Mouse (Mus musculus) embryonic facial prominence, embryonic 13.5 days (tissue): ENCODE data around the gene Cts7. TPM values are rescaled to one million over a fixed set of nuclear protein-coding genes. Genes with fewer than 3 reads are reported as not detected.

Source experiments
- ATAC-seq: fragments of 200-750 bp; cut with Nextera tagmentation; 2 replicates; pipeline ENCODE4 v1.8.0; 2017; ENCODE audit warnings: low read depth; ENCODE audit not compliant: insufficient number of reproducible peaks, insufficient read depth, low FRiP score, low TSS enrichment
- H3K27ac ChIP-seq: fragments of 300-500 bp; sonication (generic); 2 replicates; pipeline ENCODE4 v1.5.1; 2015; ENCODE audit warnings: moderate library complexity, mild to moderate bottlenecking, inconsistent platforms
- H3K27me3 ChIP-seq: fragments of 300-500 bp; sonication (generic); 2 replicates; pipeline ENCODE4 v1.6.1; 2015; ENCODE audit warnings: mild to moderate bottlenecking, inconsistent platforms
- H3K36me3 ChIP-seq: fragments of 300-500 bp; sonication (generic); 2 replicates; pipeline ENCODE4 v1.6.1; 2015; ENCODE audit warnings: mild to moderate bottlenecking, inconsistent platforms
- H3K4me1 ChIP-seq: fragments of 300-500 bp; sonication (generic); 2 replicates; pipeline ENCODE4 v1.6.1; 2015; ENCODE audit warnings: inconsistent platforms
- H3K4me2 ChIP-seq: fragments of 300-500 bp; sonication (generic); 2 replicates; pipeline ENCODE4 v1.6.1; 2015; ENCODE audit warnings: moderate library complexity, mild to moderate bottlenecking, inconsistent platforms
- H3K4me3 ChIP-seq: fragments of 300-500 bp; sonication (generic); 2 replicates; pipeline ENCODE4 v1.5.1; 2015; ENCODE audit warnings: mild to moderate bottlenecking, inconsistent platforms
- H3K9ac ChIP-seq: fragments of 300-500 bp; sonication (generic); 2 replicates; pipeline ENCODE4 v1.6.1; 2015; ENCODE audit warnings: mild to moderate bottlenecking, inconsistent platforms
- H3K9me3 ChIP-seq: fragments of 300-500 bp; sonication (generic); 2 replicates; pipeline ENCODE4 v1.6.1; 2016; ENCODE audit warnings: inconsistent platforms
- microRNA-seq: library from miRNA; unstranded; fragments of <30 nt; microRNA quantifications from one replicate; pipeline ENCODE4, GENCODE M21; 2016
- polyA plus RNA-seq: library from polyadenylated mRNA; unstranded; fragments of >200 nt; fragmentation: Nextera tagmentation; extraction: Ambion mirVana; gene quantifications from 2 replicates; pipeline ENCODE4 v1.2.1, GENCODE M21; 2015

The Cts7 gene
- not detected in 2 replicates for polyA plus RNA-seq

- Histone ChIP-seq H3K9ac (no peak within 1 kb of the TSS), H3K36me3 (no peaks in the 10 kb centered on the region), H3K4me1 (no peaks in the 10 kb centered on the region), H3K4me2 (no peak within 1 kb of the TSS), H3K4me3 (no peak within 1 kb of the TSS), H3K9me3 (peaks cover 31% of the 10 kb centered on the region), H3K27me3 (no peaks in the 10 kb centered on the region), H3K27ac (no peak within 1 kb of the TSS)
- no peak for ATAC-seq
These were observed at the start of gene Cts7 for GRCm38 (mm10) chr13:61358097-61358496. TSS of gene Cts7 (minus strand) at chr13:61358197.

Small RNA genes within 50 kb of the gene (microRNA-seq; reads per million reads assigned to microRNA genes)
- not detected for gene Gm27704

Other genes starting within 250 kb of the Cts7 start
- gene Ctsr, start 193.9 kb downstream of the Cts7 start, polyA plus RNA-seq: not detected in 2 replicates
- not detected in 2 replicates for gene Cts6, start 154.8 kb downstream of the Cts7 start, polyA plus RNA-seq
- gene Cts8, start 102.8 kb downstream of the Cts7 start, polyA plus RNA-seq: not detected in 2 replicates
- not detected in 2 replicates for gene Gm49398, start 69.4 kb downstream of the Cts7 start, polyA plus RNA-seq
- not detected in 2 replicates for gene Ctsm, start 183.6 kb upstream of the Cts7 start, polyA plus RNA-seq
- not detected in 2 replicates for gene Gm49352, start 210.0 kb upstream of the Cts7 start, polyA plus RNA-seq
- not detected in 2 replicates for gene Cts3, start 211.9 kb upstream of the Cts7 start, polyA plus RNA-seq